Mouse (Mus musculus): ENCODE results near the gene Sco1.

- TF ChIP-seq POLR2A (IDR thresholded peaks at IDR 0.05; ENCODE audit: insufficient read depth, low read depth, low read length) (no peak), CTCF (IDR thresholded peaks at IDR 0.05; ENCODE audit: insufficient read depth, low read depth, low read length) (no peak)
Observed at GRCm38 (mm10) chr11:67047199-67047598, 5.3 kb upstream of the Sco1 start.
